Mouse (Mus musculus) MEL (cell line): ENCODE results near the gene Odf2l. TPM values are rescaled to one million over a fixed set of nuclear protein-coding genes. Genes with fewer than 3 reads are reported as not detected.

ENCODE experiments used
- DNase-seq: peaks from one replicate; pipeline ENCODE4 v3.0.0; 2011; ENCODE audit warnings: low read depth, low spot score
- H3K27ac ChIP-seq: 2 replicates; pipeline ENCODE4 v1.5.1; 2012; ENCODE audit warnings: low read depth, mild to moderate bottlenecking, control low read depth, low read length, moderate library complexity; ENCODE audit not compliant: control insufficient read depth
- H3K27me3 ChIP-seq, 2 experiments: fragments of 150-350 bp in 1 of 2; sonication (generic) in 1 of 2; 2 replicates each; pipeline ENCODE4 v1.6.1; 2012; ENCODE audit warnings: low read length in 2 of 2, mild to moderate bottlenecking in 2 of 2, improper control_type of control experiment in 1 of 2, moderate library complexity in 1 of 2; ENCODE audit not compliant: insufficient read depth in 2 of 2, control insufficient read depth in 1 of 2
- H3K36me3 ChIP-seq, 2 experiments: 2 replicates each; pipeline ENCODE4 v1.6.1; 2012 to 2014; ENCODE audit warnings: low read length in 2 of 2, improper control_type of control experiment in 1 of 2, inconsistent platforms in 1 of 2, mild to moderate bottlenecking in 1 of 2; ENCODE audit not compliant: insufficient read depth in 2 of 2, control insufficient read depth in 1 of 2
- H3K4me1 ChIP-seq, 2 experiments: fragments of 150-350 bp in 1 of 2; sonication (generic) in 1 of 2; 2 replicates each; pipeline ENCODE4 v1.6.1; 2012; ENCODE audit warnings: low read length in 2 of 2, improper control_type of control experiment in 1 of 2, mild to moderate bottlenecking in 1 of 2; ENCODE audit not compliant: insufficient read depth in 2 of 2, control insufficient read depth in 1 of 2
- H3K4me3 ChIP-seq, 2 experiments: fragments of 150-350 bp in 1 of 2; sonication (generic) in 1 of 2; 2 replicates each; pipeline ENCODE4 v1.5.1; 2012; ENCODE audit warnings: low read depth in 2 of 2, low read length in 2 of 2, mild to moderate bottlenecking in 2 of 2, moderate library complexity in 2 of 2, control low read depth in 1 of 2, improper control_type of control experiment in 1 of 2; ENCODE audit not compliant: control insufficient read depth in 1 of 2, insufficient read depth in 1 of 2
- H3K79me2 ChIP-seq: 2 replicates; pipeline ENCODE4 v1.6.1; 2012; ENCODE audit warnings: mild to moderate bottlenecking, low read length, moderate library complexity; ENCODE audit not compliant: control insufficient read depth, poor library complexity, insufficient read depth
- H3K9ac ChIP-seq: 2 replicates; pipeline ENCODE4 v1.6.1; 2012; ENCODE audit warnings: low read depth, mild to moderate bottlenecking, control low read depth, low read length, moderate library complexity; ENCODE audit not compliant: control insufficient read depth, poor library complexity, severe bottlenecking
- H3K9me3 ChIP-seq: fragments of 150-350 bp; sonication (generic); replicated peaks from 2 replicates; pipeline ENCODE4 v1.6.1; 2012; ENCODE audit warnings: mild to moderate bottlenecking, low read length, improper control_type of control experiment, moderate library complexity; ENCODE audit not compliant: insufficient read depth
- CHD2 ChIP-seq: IDR thresholded peaks from 2 replicates; pipeline ENCODE4 v1.6.1; 2011; ENCODE audit warnings: low read length, improper control_type of control experiment
- E2F4 ChIP-seq: IDR thresholded peaks from 2 replicates; pipeline ENCODE4 v1.6.1; 2011; ENCODE audit warnings: low read depth, low read length, improper control_type of control experiment, borderline replicate concordance
- EP300 ChIP-seq, 2 experiments: IDR thresholded peaks; 2 replicates each; pipeline ENCODE4 v1.6.1; 2011; ENCODE audit warnings: improper control_type of control experiment in 2 of 2, low read length in 2 of 2, low read depth in 1 of 2, mild to moderate bottlenecking in 1 of 2
- GABPA ChIP-seq: IDR thresholded peaks from 2 replicates; pipeline ENCODE4 v1.6.1; 2012; ENCODE audit warnings: low read depth, mild to moderate bottlenecking, inconsistent platforms, low read length, improper control_type of control experiment, moderate library complexity
- GATA1 ChIP-seq: IDR thresholded peaks from 2 replicates; pipeline ENCODE4 v1.6.1; 2011; ENCODE audit warnings: low read depth, low read length, improper control_type of control experiment
- JUND ChIP-seq: IDR thresholded peaks from 2 replicates; pipeline ENCODE4 v1.6.1; 2011; ENCODE audit warnings: low read depth, mild to moderate bottlenecking, improper control_type of control experiment, low read length
- MAFK ChIP-seq: IDR thresholded peaks from 2 replicates; pipeline ENCODE4 v1.6.1; 2011; ENCODE audit warnings: low read depth, mild to moderate bottlenecking, low read length, improper control_type of control experiment, borderline replicate concordance
- MAX ChIP-seq: IDR thresholded peaks from 2 replicates; pipeline ENCODE4 v1.6.1; 2011; ENCODE audit warnings: low read length, improper control_type of control experiment
- MAZ ChIP-seq: IDR thresholded peaks from 2 replicates; pipeline ENCODE4 v1.6.1; 2012; ENCODE audit warnings: low read depth, mild to moderate bottlenecking, inconsistent platforms, low read length, improper control_type of control experiment
- MXI1 ChIP-seq: IDR thresholded peaks from 2 replicates; pipeline ENCODE4 v1.6.1; 2011; ENCODE audit warnings: mild to moderate bottlenecking, low read depth, low read length, improper control_type of control experiment
- MYB ChIP-seq: IDR thresholded peaks from 2 replicates; pipeline ENCODE4 v1.6.1; 2011; ENCODE audit warnings: mild to moderate bottlenecking, low read depth, low read length, improper control_type of control experiment
- POLR2A ChIP-seq, 2 experiments: IDR thresholded peaks; 2 replicates each; pipeline ENCODE4 v1.6.1; 2011 to 2012; ENCODE audit warnings: low read length in 2 of 2, mild to moderate bottlenecking in 2 of 2, control low read depth in 1 of 2, improper control_type of control experiment in 1 of 2, low read depth in 1 of 2, moderate library complexity in 1 of 2; ENCODE audit not compliant: control insufficient read depth in 1 of 2, insufficient read depth in 1 of 2, poor library complexity in 1 of 2
- POLR2AphosphoS5 ChIP-seq: IDR thresholded peaks from 2 replicates; pipeline ENCODE4 v1.6.1; 2012; ENCODE audit warnings: low read depth, borderline replicate concordance, mild to moderate bottlenecking, inconsistent platforms, low read length, moderate library complexity, mixed read lengths
- RCOR1 ChIP-seq: IDR thresholded peaks from 2 replicates; pipeline ENCODE4 v1.6.1; 2012; ENCODE audit warnings: low read depth, mild to moderate bottlenecking, inconsistent platforms, low read length, improper control_type of control experiment
- SMC3 ChIP-seq: IDR thresholded peaks from 2 replicates; pipeline ENCODE4 v1.6.1; 2011; ENCODE audit warnings: low read depth, low read length, improper control_type of control experiment
- USF1 ChIP-seq: IDR thresholded peaks from 2 replicates; pipeline ENCODE4 v1.6.1; 2014; ENCODE audit warnings: low read depth, mild to moderate bottlenecking, inconsistent platforms, low read length, improper control_type of control experiment, moderate library complexity
- USF2 ChIP-seq, 2 experiments: IDR thresholded peaks; 2 replicates each; pipeline ENCODE4 v1.6.1; 2011 to 2012; ENCODE audit warnings: improper control_type of control experiment in 2 of 2, low read length in 2 of 2, borderline replicate concordance in 1 of 2, inconsistent platforms in 1 of 2, low read depth in 1 of 2, mild to moderate bottlenecking in 1 of 2; ENCODE audit not compliant: insufficient read depth in 1 of 2
- ZKSCAN1 ChIP-seq: IDR thresholded peaks from 2 replicates; pipeline ENCODE4 v1.6.1; 2012; ENCODE audit warnings: low read depth, mild to moderate bottlenecking, inconsistent platforms, low read length, improper control_type of control experiment, moderate library complexity
- polyA plus RNA-seq, 2 experiments: library from polyadenylated mRNA; stranded (reverse) in 1 of 2; unstranded in 1 of 2; fragments of >175 nt in 1 of 2; fragments of >200 nt in 1 of 2; gene quantifications; 2 replicates each; pipeline versions ENCODE4 v1.2.1 to v1.2.4; 2012; ENCODE audit warnings: low replicate concordance in 2 of 2, low read depth in 1 of 2; ENCODE audit not compliant: insufficient read length in 2 of 2, insufficient read depth in 1 of 2, missing spikeins in 1 of 2
- total RNA-seq: library from RNA; depleted of rRNA; stranded (reverse); fragments of 300-350 nt; gene quantifications from 2 replicates; pipeline ENCODE4 v1.2.3, GENCODE M21; 2012; rRNA removed

Gene Odf2l
- total and polyA plus RNA-seq, 3 experiments = 12.6 to 15.0 TPM; not detected in 1

DNA sequence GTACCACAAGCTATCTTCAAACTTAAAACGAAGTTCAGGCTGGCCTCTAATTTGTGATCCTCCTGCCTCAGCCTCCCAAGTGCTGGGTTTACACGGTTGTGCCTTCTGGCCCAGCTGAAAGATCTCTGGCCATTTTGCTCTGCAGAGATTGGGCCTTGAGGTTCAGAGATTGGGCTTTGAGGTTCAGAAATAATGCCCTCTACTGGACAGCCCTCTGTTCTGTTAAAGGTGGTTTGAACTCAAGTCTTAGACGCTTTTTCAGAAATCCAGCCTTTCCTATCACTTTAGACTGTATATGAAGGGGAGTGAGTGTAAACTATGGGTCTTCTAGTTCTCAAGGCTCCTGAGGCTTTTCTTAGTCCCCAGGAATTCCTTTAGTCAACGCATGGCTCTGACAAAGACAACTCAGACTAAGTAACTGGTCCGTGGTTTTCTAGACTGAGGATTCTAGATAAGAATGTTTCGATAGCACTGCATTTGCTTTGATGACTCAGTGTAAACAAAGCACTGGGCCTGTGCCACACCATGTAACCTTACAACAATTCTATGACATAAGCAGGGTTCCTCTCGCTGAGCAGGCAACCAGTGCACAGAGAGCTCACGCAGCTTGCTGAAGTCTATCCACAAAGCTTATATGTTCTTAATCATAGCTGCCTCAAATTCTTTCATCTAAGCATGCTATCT lies 77.0 kb downstream of the Odf2l start:
- no peaks in the 10 kb centered on the region for H3K36me3 ChIP-seq
- DNase-seq = peak; percentile 8
- TF ChIP-seq MAZ (no peak), MXI1 (no peak), POLR2A (IDR thresholded peaks at IDR 0.05; ENCODE audit: control insufficient read depth in 1 of 2, insufficient read depth in 1 of 2, low read depth in 1 of 2, low read length in 2 of 2, poor library complexity in 1 of 2) (no peak), MAFK (no peak), MAX (no peak), SMC3 (no peak)
- H3K9ac ChIP-seq = no peak overlapping the region
- H3K9me3 ChIP-seq = no peaks in the 10 kb centered on the region
- H3K27ac ChIP-seq = no peak overlapping the region
- no peaks in the 10 kb centered on the region for H3K79me2 ChIP-seq
- no peaks in the 10 kb centered on the region; a peak in 2 of 4 replicates for H3K27me3 ChIP-seq
- H3K4me3 ChIP-seq = no peak overlapping the region
- H3K4me1 ChIP-seq = peaks cover 0 to 4% of the 10 kb centered on the region in 2 experiments; a peak in 1 of 4 replicates

DNA sequence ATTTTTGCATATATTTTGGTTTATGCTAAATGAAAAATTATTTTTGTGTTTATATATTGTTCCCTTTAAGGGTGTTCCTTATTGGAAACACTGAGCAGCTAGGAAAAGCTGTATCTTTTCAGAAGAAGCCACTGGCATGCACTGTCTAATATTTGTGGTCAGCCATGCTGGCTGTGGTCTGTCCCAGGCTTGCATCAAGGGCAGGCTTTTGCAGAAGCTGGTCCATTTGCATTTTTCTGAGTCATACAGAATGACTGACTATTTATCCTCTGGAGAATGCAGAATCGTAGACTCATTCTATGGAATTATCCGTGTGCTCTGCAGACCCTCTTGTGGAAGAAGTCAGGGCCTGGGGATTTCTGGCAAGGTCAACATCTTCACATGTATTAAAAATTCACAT lies 79.7 kb downstream of the Odf2l start:
- no peak for DNase-seq
- TF ChIP-seq USF1 = no peak
- TF ChIP-seq RCOR1 = no peak
- TF ChIP-seq GABPA = no peak
- TF ChIP-seq MYB = no peak
- no peak for TF ChIP-seq JUND
- no peak for TF ChIP-seq ZKSCAN1
- TF ChIP-seq CHD2 = no peak
- TF ChIP-seq POLR2AphosphoS5 = no peak
- TF ChIP-seq MAZ = no peak
- no peak for TF ChIP-seq GATA1
- TF ChIP-seq MAX = no peak
- no peak for TF ChIP-seq E2F4
- TF ChIP-seq USF2 (IDR thresholded peaks at IDR 0.05; ENCODE audit: borderline replicate concordance in 1 of 2, insufficient read depth in 1 of 2, low read depth in 1 of 2, low read length in 2 of 2) = no peak
- TF ChIP-seq EP300 (IDR thresholded peaks at IDR 0.05; ENCODE audit: low read depth in 1 of 2, low read length in 2 of 2) = no peak

More for the DNA sequence above, 79.7 kb downstream of the Odf2l start:
- Histone ChIP-seq H3K36me3 (no peaks in the 10 kb centered on the region), H3K4me3 (no peak overlapping the region), H3K79me2 (no peaks in the 10 kb centered on the region), H3K9me3 (no peaks in the 10 kb centered on the region), H3K27ac (no peak overlapping the region), H3K4me1 (no peaks in the 10 kb centered on the region), H3K27me3 (no peaks in the 10 kb centered on the region; a peak in 1 of 4 replicates), H3K9ac (no peak overlapping the region)

Other genes with a start within 250 kb of the Odf2l start
- gene Clca4b, start 186.1 kb upstream of the Odf2l start, total RNA-seq = not detected in 2 replicates
- gene Clca4b, start 186.1 kb upstream of the Odf2l start, polyA plus RNA-seq = under 1 TPM in 1 of 2 experiments, not detected in 1; 0.03 TPM
- gene Clca4a, start 143.5 kb upstream of the Odf2l start, total RNA-seq = not detected in 2 replicates
- not detected for gene Clca4a, start 143.5 kb upstream of the Odf2l start, polyA plus RNA-seq
- not detected in 2 replicates for gene Clca1, start 85.8 kb upstream of the Odf2l start, total RNA-seq
- gene Clca1, start 85.8 kb upstream of the Odf2l start, polyA plus RNA-seq = not detected
- gene Clca2, start 19.1 kb upstream of the Odf2l start, total RNA-seq = not detected in 2 replicates
- not detected for gene Clca2, start 19.1 kb upstream of the Odf2l start, polyA plus RNA-seq
- gene Col24a1, start 173.9 kb downstream of the Odf2l start, total RNA-seq = not detected in 2 replicates
- gene Col24a1, start 173.9 kb downstream of the Odf2l start, polyA plus RNA-seq = not detected